Comparison of ENCODE assay signal across 8 mouse cellular contexts in the genomic region with DNA sequence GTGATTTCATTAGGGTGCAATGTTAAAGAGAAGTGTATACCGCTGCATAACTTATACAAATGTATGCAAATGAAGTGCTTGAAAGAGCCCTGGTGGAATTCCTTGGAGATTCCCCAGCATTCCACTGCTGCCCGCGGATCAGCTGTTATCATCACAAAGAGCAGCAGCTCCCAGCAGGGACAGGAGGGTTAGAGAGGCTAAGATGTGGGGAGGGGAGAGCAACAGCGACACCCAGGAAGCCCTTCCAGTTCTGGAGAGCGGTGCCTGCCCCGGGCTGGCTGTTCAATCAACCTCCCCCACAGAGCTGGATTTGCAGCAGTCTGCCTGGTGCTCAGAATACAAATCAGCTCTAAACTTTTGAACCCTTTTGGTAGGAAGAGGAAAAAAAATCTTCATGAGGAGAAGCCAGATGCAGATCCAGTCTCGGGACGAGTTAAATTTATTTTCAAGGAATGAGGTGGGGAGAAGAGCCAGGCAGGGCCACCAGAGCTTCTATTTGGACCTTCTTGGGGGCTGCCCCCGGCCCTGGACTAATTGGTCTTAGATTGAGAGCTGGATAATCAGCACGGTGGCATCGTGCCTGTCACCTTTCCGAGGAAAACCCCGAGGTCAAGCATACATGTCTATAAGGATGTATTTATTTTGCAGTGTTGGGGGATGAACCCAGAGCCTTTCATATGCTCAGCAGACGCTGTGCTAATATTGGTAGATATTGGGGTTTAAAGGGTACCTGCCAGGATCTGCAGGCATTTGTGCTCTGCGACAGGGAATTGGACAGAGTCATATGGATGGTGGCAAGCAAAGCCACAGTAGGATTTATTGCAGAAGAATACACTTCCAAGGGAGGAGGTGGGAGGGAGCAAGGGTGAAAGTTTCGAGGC.
A peak's percentile ranks its signal among the peaks of the same experiment; 100 is the strongest.
DNase-seq lines count a peak whose midpoint lies in the region; ATAC-seq and TF ChIP-seq lines count a peak whose summit lies in the region.

No protein-coding gene starts in this region.

- ATAC-seq in cerebellum, adult (ENCODE audit: insufficient number of reproducible peaks, low FRiP score, low TSS enrichment): no peak
- ATAC-seq in Patski: peak; percentile 57
- ATAC-seq in stomach, embryonic 15.5 days (ENCODE audit: insufficient read depth, low FRiP score, low read depth): no peak

- H3K4me3 ChIP-seq in midbrain, embryonic 10.5 days: peak overlapping the region; percentile 37
- H3K4me3 ChIP-seq in stomach, embryonic 15.5 days (replicated peaks): no peak overlapping the region

- CTCF ChIA-PET in Patski (lab: Charles Lee): no interaction called here

- H3K27me3 ChIP-seq in Patski: no peaks in the 10 kb centered on the region
- peaks cover 10% of the 10 kb centered on the region; the same call in 1 of the 2 replicates for H3K27me3 ChIP-seq in midbrain, embryonic 10.5 days (ENCODE audit: low read depth, poor library complexity, severe bottlenecking)
- H3K27me3 ChIP-seq in stomach, embryonic 15.5 days (replicated peaks): no peaks in the 10 kb centered on the region

- POLR2A ChIA-PET in Patski (lab: Charles Lee): no interaction called here

- H3K4me2 ChIP-seq in stomach, embryonic 15.5 days: peak overlapping the region; percentile 10

- TF ChIP-seq CTCF in Patski (IDR thresholded peaks at IDR 0.05): no peak

- WGBS in midbrain, embryonic 10.5 days: 9% methylated on average over 16 of the region's 16 CpGs
- 9% methylated on average over 16 of the region's 16 CpGs for WGBS in stomach, embryonic 15.5 days

- H3K9ac ChIP-seq in stomach, embryonic 15.5 days: no peak overlapping the region

- no peaks in the 10 kb centered on the region for H3K36me3 ChIP-seq in midbrain, embryonic 10.5 days
- H3K36me3 ChIP-seq in stomach, embryonic 15.5 days: no peaks in the 10 kb centered on the region

- DNase-seq in cerebellum, adult 9-11 months: peak; percentile 12
- DNase-seq in Patski (ENCODE audit: low read depth, low spot score): no peak
- peak; percentile 11 for DNase-seq in forelimb bud, embryonic 11.5 days (ENCODE audit: low read depth, low spot score)
- peak; percentile 60 for DNase-seq in kidney, postnatal 10 days
- DNase-seq in midbrain, embryonic 10.5 days (ENCODE audit: low spot score): peak; percentile 77
- DNase-seq in urinary bladder, postnatal 36 days (ENCODE audit: low spot score in 2 of 2): no peak

- no peaks in the 10 kb centered on the region for H3K9me3 ChIP-seq in midbrain, embryonic 10.5 days (replicated peaks)
- no peaks in the 10 kb centered on the region for H3K9me3 ChIP-seq in stomach, embryonic 15.5 days

- in situ Hi-C loops in Patski (cut with MboI; ENCODE audit: low pct_unique_long_range_greater_than_20kb): no loop called here

- H3K27ac ChIP-seq in midbrain, embryonic 10.5 days (replicated peaks): peak overlapping the region; percentile 83
- H3K27ac ChIP-seq in stomach, embryonic 15.5 days: no peak overlapping the region

- H3K4me1 ChIP-seq in midbrain, embryonic 10.5 days: peaks cover 34% of the 10 kb centered on the region
- peaks cover 5% of the 10 kb centered on the region; the same call in 1 of the 2 replicates for H3K4me1 ChIP-seq in stomach, embryonic 15.5 days

Comparison
In these comparisons a context has a peak if more than half of its experiments do, and no peak if none do; other contexts are left out.
1. DNase-seq: peak in cerebellum, adult 9-11 months (single experiment), forelimb bud, embryonic 11.5 days (single experiment), kidney, postnatal 10 days (single experiment) and midbrain, embryonic 10.5 days (single experiment); none in Patski (single experiment) and urinary bladder, postnatal 36 days (0 of 2).